Mouse (Mus musculus): ENCODE data around the gene Tln1. TPM values are rescaled to one million over a fixed set of nuclear protein-coding genes. Genes with fewer than 3 reads are reported as not detected.

Tln1 gene
- polyA plus RNA-seq, 1 experiment from 2014 or later = 51.1 TPM

DNA sequence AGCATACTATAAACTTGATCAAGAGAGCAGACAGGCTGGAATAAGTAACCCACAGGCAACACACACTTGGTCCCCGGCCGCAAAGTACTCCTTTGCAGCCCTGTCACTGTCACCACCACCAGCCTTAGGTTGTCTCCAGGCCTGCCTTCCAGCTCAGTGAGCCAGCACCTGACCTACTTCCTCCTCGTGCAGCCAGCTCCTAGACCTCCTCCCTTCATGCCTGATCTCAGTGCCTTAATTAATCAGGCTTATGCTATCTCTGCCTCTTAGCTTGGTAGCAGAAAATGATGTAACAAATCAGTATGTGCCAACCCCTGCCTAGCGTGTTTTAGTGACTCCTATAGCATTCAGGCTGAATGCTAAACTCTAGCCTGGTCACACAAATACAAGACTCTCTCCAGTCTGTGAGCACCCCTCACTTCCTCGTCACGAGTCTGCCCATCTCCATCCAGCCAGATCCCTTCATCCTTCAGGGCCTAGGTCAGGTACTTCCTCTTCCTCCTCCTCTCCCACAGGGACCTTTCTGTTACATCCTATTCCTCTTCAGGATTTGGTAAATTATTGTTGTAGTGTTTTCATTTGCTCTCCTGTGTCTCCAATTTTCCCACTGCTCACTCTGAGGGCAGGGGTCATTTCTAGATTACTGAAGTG lies 9.0 kb upstream of the Tln1 start:
- no peak overlapping the region for H3K27ac ChIP-seq
- H3K27me3 ChIP-seq (ENCODE audit: low read depth, poor library complexity, severe bottlenecking) = no peaks in the 10 kb centered on the region
- no peaks in the 10 kb centered on the region for H3K9me3 ChIP-seq (replicated peaks)
- WGBS = 89% methylated on average over 6 of the region's 6 CpGs
- H3K4me1 ChIP-seq = peaks cover 11% of the 10 kb centered on the region
- H3K36me3 ChIP-seq = peaks cover 89% of the 10 kb centered on the region
- H3K4me3 ChIP-seq = no peak overlapping the region
- DNase-seq (ENCODE audit: low spot score) = no peak

DNA sequence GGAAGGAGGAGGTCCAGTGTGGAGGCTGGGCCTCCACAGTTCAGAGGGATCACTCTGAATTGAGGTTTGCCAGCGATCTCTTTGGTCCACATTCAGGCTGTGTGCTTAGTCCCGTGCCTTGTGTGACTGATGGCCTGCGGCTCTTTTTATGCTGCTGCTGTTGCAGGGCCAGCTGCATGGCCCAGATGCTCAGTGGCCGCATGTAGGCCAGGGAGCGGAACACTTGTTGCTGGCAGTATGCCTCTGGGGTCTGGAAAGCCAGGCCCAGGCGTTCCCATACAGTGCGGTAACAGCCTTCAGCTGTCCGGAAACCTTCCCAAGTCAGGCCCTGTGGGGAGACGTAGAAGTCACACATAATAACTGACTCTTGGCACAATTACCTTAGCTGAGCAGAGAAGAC lies 4.6 kb upstream of the Tln1 start:
- no peak for DNase-seq (ENCODE audit: low spot score)

DNA sequence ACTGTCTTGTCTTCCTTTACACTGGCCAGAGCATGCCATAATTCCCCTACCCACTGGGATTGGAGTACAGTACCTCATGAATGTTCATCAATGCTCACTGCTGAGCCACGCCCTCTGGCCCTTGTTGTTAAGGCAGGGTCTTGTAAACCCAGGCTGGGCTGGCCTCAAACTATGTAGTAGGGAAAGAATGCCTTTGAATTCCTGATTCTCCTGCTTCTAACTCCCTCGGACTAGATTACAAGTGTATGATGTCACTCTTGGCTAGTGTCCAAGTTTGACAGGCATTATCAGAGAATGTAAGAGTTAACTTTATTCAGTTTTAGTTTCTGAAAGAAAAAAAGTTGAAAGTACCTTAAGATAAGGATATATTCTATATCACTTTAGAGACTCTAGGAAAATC lies 1.7 kb upstream of the Tln1 start:
- H3K27ac ChIP-seq = no peak overlapping the region
- H3K4me1 ChIP-seq = peaks cover 30% of the 10 kb centered on the region
- no peak for DNase-seq (ENCODE audit: low spot score)
- H3K4me3 ChIP-seq = no peak overlapping the region
- H3K9me3 ChIP-seq (replicated peaks) = no peaks in the 10 kb centered on the region
- no peaks in the 10 kb centered on the region for H3K27me3 ChIP-seq (ENCODE audit: low read depth, poor library complexity, severe bottlenecking)
- WGBS = 88% methylated on average over 2 of the region's 2 CpGs
- peaks cover 54% of the 10 kb centered on the region for H3K36me3 ChIP-seq

More for the DNA sequence above, 4.6 kb upstream of the Tln1 start:
- Histone ChIP-seq H3K9me3 (replicated peaks) (no peaks in the 10 kb centered on the region), H3K4me3 (no peak overlapping the region), H3K36me3 (peaks cover 81% of the 10 kb centered on the region), H3K27me3 (ENCODE audit: low read depth, poor library complexity, severe bottlenecking) (no peaks in the 10 kb centered on the region), H3K27ac (no peak overlapping the region), H3K4me1 (peaks cover 8% of the 10 kb centered on the region)
- 94% methylated on average over 9 of the region's 9 CpGs for WGBS

DNA sequence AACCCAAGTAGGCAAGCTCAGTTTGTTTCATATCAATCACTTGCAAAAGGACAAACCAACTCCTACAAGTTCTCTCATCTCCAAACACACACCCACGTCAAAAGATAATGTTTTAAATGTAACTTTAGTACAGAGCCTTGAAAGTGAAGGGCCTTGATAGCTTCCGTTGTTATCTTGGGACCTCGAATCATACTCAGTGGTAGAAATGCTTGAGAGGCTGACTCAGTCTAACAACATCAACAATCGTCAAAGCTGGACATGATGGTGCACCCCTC lies 1.0 kb upstream of the Tln1 start:
- H3K27ac ChIP-seq = no peak overlapping the region
- no peaks in the 10 kb centered on the region for H3K9me3 ChIP-seq (replicated peaks)
- peaks cover 37% of the 10 kb centered on the region for H3K4me1 ChIP-seq
- WGBS = 87% methylated on average over 4 of the region's 4 CpGs
- DNase-seq (ENCODE audit: low spot score) = no peak
- peaks cover 47% of the 10 kb centered on the region for H3K36me3 ChIP-seq
- peak overlapping the region; percentile 70 for H3K4me3 ChIP-seq
- no peaks in the 10 kb centered on the region for H3K27me3 ChIP-seq (ENCODE audit: low read depth, poor library complexity, severe bottlenecking)

DNA sequence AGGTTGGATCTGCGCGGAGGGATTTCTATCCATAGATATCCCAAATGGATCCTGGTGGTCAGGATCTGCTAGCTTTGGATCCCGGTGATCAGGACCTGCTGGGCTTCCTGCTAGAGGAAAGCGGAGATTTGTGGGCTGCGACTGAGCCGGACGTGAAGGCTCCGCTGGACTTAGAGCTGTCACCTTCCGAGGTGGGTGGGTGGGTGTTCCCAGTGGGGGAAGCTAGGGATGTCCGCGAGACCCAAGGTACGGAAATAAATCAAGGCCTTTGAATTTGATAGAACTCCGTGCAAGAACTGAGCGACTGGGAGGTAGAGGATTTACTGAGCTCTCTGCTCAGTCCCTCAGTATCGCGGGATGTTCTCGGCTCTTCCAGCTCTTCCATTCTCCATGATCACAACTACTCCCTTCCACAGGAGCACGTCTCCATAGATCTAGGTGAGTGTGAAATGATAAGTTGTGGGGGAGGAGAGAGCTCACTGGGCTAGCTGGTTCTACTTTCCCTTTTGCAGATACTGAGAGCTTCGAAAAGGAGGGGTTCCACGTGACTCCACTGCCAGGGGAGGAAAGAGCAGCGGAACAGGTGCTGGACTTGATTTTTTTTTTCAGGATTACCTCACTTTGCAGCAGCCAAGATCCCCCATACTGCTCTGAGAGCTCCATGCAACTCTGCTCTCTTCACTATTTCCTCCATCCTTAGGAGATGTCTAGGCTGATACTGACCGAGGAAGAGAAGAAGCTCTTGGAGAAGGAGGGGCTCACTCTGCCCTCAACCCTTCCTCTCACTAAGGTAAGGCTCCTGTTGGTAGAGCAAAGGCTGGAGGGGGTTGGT lies 494 bp upstream of the Tln1 start:
- peak overlapping the region; percentile 93 for H3K27ac ChIP-seq
- peaks cover 43% of the 10 kb centered on the region for H3K4me1 ChIP-seq
- no peaks in the 10 kb centered on the region for H3K9me3 ChIP-seq (replicated peaks)
- WGBS = 7% methylated on average over 22 of the region's 22 CpGs
- no peak for DNase-seq (ENCODE audit: low spot score)
- H3K36me3 ChIP-seq = peaks cover 44% of the 10 kb centered on the region
- H3K4me3 ChIP-seq = peak overlapping the region; percentile 70
- H3K27me3 ChIP-seq (ENCODE audit: low read depth, poor library complexity, severe bottlenecking) = no peaks in the 10 kb centered on the region

DNA sequence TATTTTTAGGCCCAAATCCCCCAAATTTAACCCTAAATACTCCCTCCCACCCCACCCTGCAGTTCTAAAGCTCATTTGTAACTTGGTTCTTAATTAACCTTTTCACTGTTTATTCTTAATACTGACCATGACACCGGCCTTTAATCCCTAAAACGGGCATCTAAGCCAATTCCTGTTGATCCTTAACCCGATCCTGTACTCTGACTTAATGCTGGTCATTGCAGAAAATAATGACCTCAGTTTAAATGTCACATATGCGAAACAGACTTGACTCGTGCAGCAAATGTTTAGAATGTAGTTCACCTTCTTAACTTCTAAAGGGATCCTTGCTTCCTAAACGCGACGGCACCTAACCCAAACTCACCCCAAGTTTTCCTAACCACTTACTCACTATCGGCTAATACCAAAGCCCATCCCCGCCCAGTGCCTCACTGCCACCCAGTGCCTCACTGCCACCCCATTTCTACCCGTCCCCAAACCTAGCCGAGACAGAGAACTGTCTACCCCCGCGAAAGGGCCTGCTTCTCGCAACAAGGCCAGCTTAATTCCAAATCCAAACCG lies 975 bp downstream of the Tln1 start:
- peak overlapping the region; percentile 93 for H3K27ac ChIP-seq
- peaks cover 44% of the 10 kb centered on the region for H3K36me3 ChIP-seq
- peak overlapping the region; percentile 70 for H3K4me3 ChIP-seq
- no peak for DNase-seq (ENCODE audit: low spot score)
- H3K27me3 ChIP-seq (ENCODE audit: low read depth, poor library complexity, severe bottlenecking) = no peaks in the 10 kb centered on the region
- no peaks in the 10 kb centered on the region for H3K9me3 ChIP-seq (replicated peaks)
- WGBS = 5% methylated on average over 16 of the region's 16 CpGs
- H3K4me1 ChIP-seq = peaks cover 52% of the 10 kb centered on the region

DNA sequence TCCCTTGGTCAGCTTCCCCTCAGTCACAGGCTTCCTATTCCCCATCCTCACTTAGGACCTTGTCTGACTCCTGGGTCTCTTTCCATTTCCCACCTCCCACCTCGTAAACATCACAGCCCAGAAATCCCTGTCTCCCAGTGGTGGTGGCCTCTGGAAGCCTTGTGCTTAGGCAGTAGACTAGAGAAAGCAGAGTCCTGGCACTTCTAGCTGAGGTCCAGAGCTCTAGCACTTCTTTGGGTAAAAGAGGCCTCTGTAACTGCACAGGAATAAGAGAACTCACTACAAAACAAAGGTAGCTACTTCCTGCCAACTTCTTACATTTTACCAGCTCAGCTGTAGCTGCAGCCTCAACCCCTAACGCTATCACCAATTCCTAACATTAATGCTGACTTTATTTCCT lies 1.5 kb downstream of the Tln1 start:
- Histone ChIP-seq H3K4me1 (peaks cover 52% of the 10 kb centered on the region), H3K27me3 (ENCODE audit: low read depth, poor library complexity, severe bottlenecking) (no peaks in the 10 kb centered on the region), H3K4me3 (peak overlapping the region; percentile 70), H3K36me3 (peaks cover 44% of the 10 kb centered on the region), H3K27ac (peak overlapping the region; percentile 93), H3K9me3 (replicated peaks) (no peaks in the 10 kb centered on the region)
- DNase-seq (ENCODE audit: low spot score) = no peak
- 23% methylated on average over 2 of the region's 2 CpGs for WGBS

DNA sequence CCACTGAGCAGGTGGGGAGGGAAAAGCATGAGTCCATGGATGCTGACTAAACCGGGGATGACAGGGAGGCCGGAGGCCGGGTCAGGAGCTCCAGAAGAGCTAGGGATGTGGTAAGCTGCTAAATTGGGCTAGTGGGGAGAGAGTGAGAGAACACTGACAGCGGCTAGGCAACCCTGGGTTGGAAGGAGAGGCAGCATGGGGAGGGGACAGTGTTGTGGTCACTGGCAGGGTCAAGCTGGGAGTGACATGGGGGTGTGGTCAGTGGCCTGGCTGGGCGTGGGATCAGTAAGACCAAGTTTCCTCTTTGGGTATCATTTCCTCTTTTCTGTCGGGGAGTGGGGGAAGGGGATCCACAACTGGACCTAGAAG lies 2.3 kb downstream of the Tln1 start:
- WGBS = 38% methylated on average over 6 of the region's 6 CpGs
- peaks cover 44% of the 10 kb centered on the region for H3K36me3 ChIP-seq
- peaks cover 52% of the 10 kb centered on the region for H3K4me1 ChIP-seq
- 0 out of 2 replicates have a peak overlapping the region, but pooled peaks have one; percentile 93 for H3K27ac ChIP-seq
- H3K9me3 ChIP-seq (replicated peaks) = no peaks in the 10 kb centered on the region
- H3K27me3 ChIP-seq (ENCODE audit: low read depth, poor library complexity, severe bottlenecking) = no peaks in the 10 kb centered on the region
- no peak for DNase-seq (ENCODE audit: low spot score)
- peak overlapping the region; percentile 70 for H3K4me3 ChIP-seq

DNA sequence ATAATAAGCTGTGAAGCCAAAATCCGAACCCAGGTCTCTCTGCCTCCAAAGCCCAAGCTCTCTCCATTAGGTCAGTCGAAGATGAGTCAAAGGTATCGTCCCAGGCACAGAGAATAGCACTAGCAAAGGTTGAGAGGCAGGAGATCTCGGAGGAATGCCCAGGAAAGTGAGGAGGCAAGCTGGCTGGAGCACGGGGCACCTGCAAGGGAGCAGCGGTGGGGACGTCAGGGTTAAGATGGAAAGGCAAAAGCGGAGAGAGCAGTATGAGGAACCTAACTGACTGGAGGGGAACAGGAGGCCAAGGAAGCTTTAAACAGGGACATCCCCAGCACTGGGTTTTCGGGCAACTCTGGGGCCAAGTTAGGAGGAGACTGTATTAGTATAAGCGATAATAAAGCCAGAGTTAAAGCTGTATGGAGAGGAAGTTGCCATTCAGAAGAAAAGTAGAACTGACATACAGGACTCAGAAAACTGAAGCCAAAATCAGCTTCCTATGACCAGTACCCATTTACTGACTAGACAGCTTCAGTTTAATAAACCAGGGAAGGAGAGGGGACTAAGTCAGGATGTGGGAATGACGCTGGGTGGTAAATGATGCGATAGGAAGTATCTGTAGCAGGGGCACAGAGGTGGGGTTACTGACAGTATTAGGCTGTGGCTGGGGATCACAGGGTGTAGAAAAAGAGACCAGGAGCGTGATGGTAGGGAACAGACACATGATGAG lies 2.8 kb downstream of the Tln1 start:
- no peak for DNase-seq (ENCODE audit: low spot score)
- WGBS = 77% methylated on average over 13 of the region's 13 CpGs
- peak overlapping the region; percentile 73; the same call in 1 of the 2 replicates for H3K27ac ChIP-seq
- no peaks in the 10 kb centered on the region for H3K27me3 ChIP-seq (ENCODE audit: low read depth, poor library complexity, severe bottlenecking)
- peaks cover 52% of the 10 kb centered on the region for H3K4me1 ChIP-seq
- H3K9me3 ChIP-seq (replicated peaks) = no peaks in the 10 kb centered on the region
- peak overlapping the region; percentile 70 for H3K4me3 ChIP-seq
- H3K36me3 ChIP-seq = peaks cover 44% of the 10 kb centered on the region

DNA sequence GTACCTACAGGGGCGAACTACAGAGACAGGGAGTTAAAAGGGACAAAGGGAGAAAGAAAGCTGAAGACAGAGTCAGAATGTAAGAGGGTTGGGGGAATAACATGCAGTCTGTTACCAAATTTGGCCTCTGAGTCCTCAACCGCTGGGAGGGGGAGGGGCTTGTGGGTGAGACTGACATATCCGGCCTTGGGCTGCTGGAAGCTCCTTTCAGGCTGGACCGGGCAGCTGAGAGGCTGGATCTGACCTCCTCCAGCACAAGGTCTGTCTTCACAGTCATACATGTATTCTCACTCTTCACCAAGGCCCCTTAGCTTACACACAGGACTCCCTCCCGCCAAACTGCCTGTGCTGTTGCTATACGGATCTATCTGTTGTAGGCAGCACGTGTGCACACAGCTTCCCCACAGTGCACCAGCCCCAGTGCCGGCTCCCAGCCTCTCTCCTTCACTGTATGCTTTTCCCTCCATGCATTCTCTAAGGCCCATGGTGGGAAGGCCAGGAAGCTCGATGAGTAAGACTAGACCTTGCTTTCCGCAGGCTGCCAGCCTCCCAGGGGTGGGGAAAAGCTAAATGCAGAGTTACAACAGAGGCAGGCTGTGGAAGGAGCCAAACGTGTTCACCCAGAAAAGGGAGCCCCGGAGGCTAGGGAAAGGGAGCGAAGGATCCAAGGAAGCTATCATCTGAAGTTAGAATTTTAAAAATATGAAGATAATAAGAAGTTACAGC lies 3.7 kb downstream of the Tln1 start:
- no peaks in the 10 kb centered on the region for H3K27me3 ChIP-seq (ENCODE audit: low read depth, poor library complexity, severe bottlenecking)
- H3K27ac ChIP-seq = peak overlapping the region; percentile 73
- no peaks in the 10 kb centered on the region for H3K9me3 ChIP-seq (replicated peaks)
- H3K36me3 ChIP-seq = peaks cover 46% of the 10 kb centered on the region
- 23% methylated on average over 13 of the region's 13 CpGs for WGBS
- peaks cover 52% of the 10 kb centered on the region for H3K4me1 ChIP-seq
- peak overlapping the region; percentile 25 for H3K4me3 ChIP-seq
- DNase-seq (ENCODE audit: low spot score) = peak; percentile 64

DNA sequence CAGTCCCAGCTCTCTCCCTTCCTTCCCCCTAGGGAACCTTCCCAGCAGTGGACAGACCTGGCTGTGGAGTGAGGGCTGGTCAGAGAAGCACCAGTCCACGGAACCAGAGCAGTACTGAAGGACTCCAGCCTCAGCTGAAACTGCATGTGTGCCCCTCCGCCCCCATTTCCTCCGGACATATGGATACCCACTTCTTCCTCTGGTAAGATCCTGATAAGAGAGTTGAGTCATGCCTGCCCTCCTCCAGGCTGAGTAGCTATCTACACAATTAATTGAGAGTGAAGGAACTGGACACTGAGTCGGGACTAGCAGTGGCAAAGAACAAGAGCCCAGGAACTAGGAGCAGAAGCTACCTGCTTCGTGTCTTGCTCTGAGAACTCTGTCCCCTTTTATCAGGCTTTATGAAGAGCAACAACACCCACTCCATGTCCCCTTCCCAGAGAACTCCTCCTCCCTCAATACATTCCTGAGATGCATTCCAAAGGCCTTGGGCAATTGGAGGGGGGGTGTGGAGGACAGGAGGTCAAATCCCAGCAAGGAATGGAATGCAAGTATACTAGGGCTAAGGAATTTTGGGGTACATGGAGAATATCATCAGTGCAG lies 4.4 kb downstream of the Tln1 start:
- peaks cover 46% of the 10 kb centered on the region for H3K4me1 ChIP-seq
- peak overlapping the region; percentile 25 for H3K4me3 ChIP-seq
- no peak for DNase-seq (ENCODE audit: low spot score)
- H3K9me3 ChIP-seq (replicated peaks) = no peaks in the 10 kb centered on the region
- peak overlapping the region; percentile 73 for H3K27ac ChIP-seq
- 31% methylated on average over 5 of the region's 5 CpGs for WGBS
- peaks cover 53% of the 10 kb centered on the region for H3K36me3 ChIP-seq
- H3K27me3 ChIP-seq (ENCODE audit: low read depth, poor library complexity, severe bottlenecking) = no peaks in the 10 kb centered on the region

DNA sequence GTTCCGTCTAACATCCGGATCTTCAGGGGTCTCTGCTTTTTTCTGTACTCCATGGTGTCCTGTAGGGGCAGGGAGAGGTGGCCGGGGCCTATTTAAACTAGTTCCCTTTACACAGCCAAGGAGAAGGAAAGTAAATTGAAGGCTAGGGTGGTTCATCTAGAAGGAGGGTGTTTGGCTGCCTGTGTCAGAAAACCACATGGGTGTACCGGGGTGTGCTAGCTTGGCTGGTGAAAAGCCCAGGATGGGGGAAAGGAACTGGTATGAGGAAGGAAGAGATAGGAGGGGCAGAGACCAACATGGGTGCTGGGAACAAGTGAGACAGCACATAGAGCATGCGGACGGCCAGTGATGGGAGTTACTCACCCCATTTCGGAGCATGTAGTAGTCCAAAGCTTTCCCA lies 6.6 kb downstream of the Tln1 start:
- no peak for DNase-seq (ENCODE audit: low spot score)
- Histone ChIP-seq H3K4me3 (no peak overlapping the region), H3K4me1 (peaks cover 38% of the 10 kb centered on the region), H3K27ac (no peak overlapping the region), H3K27me3 (ENCODE audit: low read depth, poor library complexity, severe bottlenecking) (no peaks in the 10 kb centered on the region), H3K9me3 (replicated peaks) (no peaks in the 10 kb centered on the region), H3K36me3 (peaks cover 75% of the 10 kb centered on the region)
- WGBS = 98% methylated on average over 7 of the region's 7 CpGs
